Comparison of ENCODE assay signal across 24 mouse cellular contexts in the genomic region with DNA sequence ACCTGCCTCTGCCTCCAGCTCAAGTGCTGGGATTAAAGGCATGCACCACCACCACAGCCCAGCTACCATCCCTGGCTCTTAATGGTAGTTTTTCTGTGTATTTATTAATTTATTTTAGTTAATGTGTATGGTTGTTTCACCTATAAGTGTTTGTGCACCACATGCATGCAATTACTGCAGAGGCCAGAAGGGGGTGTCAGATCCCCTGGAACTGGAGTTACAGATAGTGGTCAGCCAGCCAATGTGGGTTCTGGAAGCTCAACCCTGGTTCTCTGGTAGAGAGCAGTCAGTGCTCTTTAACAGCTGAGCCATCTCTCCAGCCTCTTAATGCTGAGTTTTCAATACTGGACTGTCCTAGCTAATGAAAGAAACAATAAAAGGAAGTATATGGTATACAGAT. TPM values are rescaled to one million over a fixed set of nuclear protein-coding genes. Genes with fewer than 3 reads are reported as not detected.
DNase-seq lines count a peak whose midpoint lies in the region; ATAC-seq and TF ChIP-seq lines count a peak whose summit lies in the region.
"Had no signal": no experiment of that assay in that cellular context is flagged by ENCODE, and none has a peak within 500 bp of the region (broad histone marks: within the 10 kb centered on the region; RNA-seq: fewer than 3 reads in every experiment).

No protein-coding gene starts in this region.

- TF ChIP-seq CTCF in gastrocnemius, adult 2 months (IDR thresholded peaks at IDR 0.05): peak; percentile 15; the same call in 1 of the 2 replicates
- TF ChIP-seq CTCF in lung, embryonic 14.5 days (IDR thresholded peaks at IDR 0.05; ENCODE audit: low read depth): peak; percentile 41
- no peak for TF ChIP-seq CTCF in lung, adult 2 months (IDR thresholded peaks at IDR 0.05; ENCODE audit: insufficient read depth, low read length)
- TF ChIP-seq CTCF in liver, postnatal 0 days (IDR thresholded peaks at IDR 0.05; ENCODE audit: low read depth): peak; percentile 53

- TF ChIP-seq EP300 in liver, postnatal 0 days (IDR thresholded peaks at IDR 0.05; ENCODE audit: low read depth): no peak

- H3K4me1 ChIP-seq in lung, embryonic 14.5 days (ENCODE audit: insufficient read depth): peaks cover 16% of the 10 kb centered on the region
- peaks cover 11% of the 10 kb centered on the region for H3K4me1 ChIP-seq in lung, adult 2 months (ENCODE audit: control insufficient read depth, insufficient read depth, low read length)
- peaks cover 12% of the 10 kb centered on the region for H3K4me1 ChIP-seq in liver, postnatal 0 days (ENCODE audit: insufficient read depth)
- H3K4me1 ChIP-seq in hindbrain, embryonic 13.5 days (replicated peaks): peaks cover 10% of the 10 kb centered on the region

- no peak for DNase-seq in gastrocnemius, adult 2 months
- DNase-seq in gastrocnemius, postnatal 25 days: no peak
- DNase-seq in lung, embryonic 14.5 days: no peak
- no peak for DNase-seq in lung, adult 2 months
- DNase-seq in ES-CJ7 (ENCODE audit: low read depth, low spot score): peak; percentile 76
- DNase-seq in liver, postnatal 0 days: no peak
- DNase-seq: cerebellum, adult 11-12 months; lung, postnatal 14 days; thymus, postnatal 25 days had no signal

- H3K36me3 ChIP-seq in lung, embryonic 14.5 days (ENCODE audit: insufficient read depth): no peaks in the 10 kb centered on the region
- no peaks in the 10 kb centered on the region for H3K36me3 ChIP-seq in liver, postnatal 0 days (replicated peaks; ENCODE audit: insufficient read depth, low read length)
- no peaks in the 10 kb centered on the region for H3K36me3 ChIP-seq in hindbrain, embryonic 13.5 days
- H3K36me3 ChIP-seq: embryonic facial prominence, embryonic 13.5 days; forebrain, embryonic 10.5 days had no signal

- intact Hi-C loops in gastrocnemius, adult 2 months (cut with DNase I): no loop called here

- H3K27ac ChIP-seq in gastrocnemius, adult 2 months: no peak overlapping the region
- no peak overlapping the region for H3K27ac ChIP-seq in lung, embryonic 14.5 days (ENCODE audit: low read depth)
- no peak overlapping the region for H3K27ac ChIP-seq in liver, postnatal 0 days (ENCODE audit: low read depth)
- no peak overlapping the region for H3K27ac ChIP-seq in hindbrain, embryonic 13.5 days
- H3K27ac ChIP-seq: embryonic facial prominence, embryonic 13.5 days; forebrain, embryonic 10.5 days had no signal

- no peaks in the 10 kb centered on the region for H3K27me3 ChIP-seq in lung, embryonic 14.5 days (ENCODE audit: insufficient read depth, low read length)
- no peaks in the 10 kb centered on the region for H3K27me3 ChIP-seq in liver, postnatal 0 days (ENCODE audit: insufficient read depth, low read length)
- no peaks in the 10 kb centered on the region for H3K27me3 ChIP-seq in hindbrain, embryonic 13.5 days
- H3K27me3 ChIP-seq: embryonic facial prominence, embryonic 13.5 days had no signal

- no peaks in the 10 kb centered on the region for H3K9me3 ChIP-seq in lung, embryonic 14.5 days (ENCODE audit: low read depth, low read length)
- no peaks in the 10 kb centered on the region for H3K9me3 ChIP-seq in liver, postnatal 0 days (ENCODE audit: low read length)
- H3K9me3 ChIP-seq in hindbrain, embryonic 13.5 days: no peaks in the 10 kb centered on the region
- H3K9me3 ChIP-seq: embryonic facial prominence, embryonic 13.5 days; forebrain, embryonic 10.5 days had no signal

- TF ChIP-seq POLR2A in lung, adult 2 months (IDR thresholded peaks at IDR 0.05; ENCODE audit: borderline replicate concordance, extremely low read depth, low read depth, low read length): no peak

- ATAC-seq in lung, embryonic 14.5 days (ENCODE audit: insufficient read depth): no peak
- ATAC-seq in liver, postnatal 0 days: no peak
- no peak for ATAC-seq in frontal cortex, adult (ENCODE audit: low TSS enrichment)
- ATAC-seq in hindbrain, embryonic 13.5 days (ENCODE audit: low FRiP score): no peak
- ATAC-seq: hindbrain, embryonic 16.5 days had no signal

- no peak overlapping the region for H3K4me2 ChIP-seq in lung, embryonic 14.5 days
- H3K4me2 ChIP-seq in liver, postnatal 0 days (ENCODE audit: low read depth, low read length): no peak overlapping the region
- H3K4me2 ChIP-seq in hindbrain, embryonic 13.5 days: no peak overlapping the region
- H3K4me2 ChIP-seq: embryonic facial prominence, embryonic 13.5 days had no signal

- no peak overlapping the region for H3K9ac ChIP-seq in lung, embryonic 14.5 days
- no peak overlapping the region for H3K9ac ChIP-seq in liver, postnatal 0 days (replicated peaks)
- no peak overlapping the region for H3K9ac ChIP-seq in hindbrain, embryonic 13.5 days
- H3K9ac ChIP-seq: embryonic facial prominence, embryonic 13.5 days had no signal

- H3K4me3 ChIP-seq in gastrocnemius, adult 2 months: no peak overlapping the region
- no peak overlapping the region for H3K4me3 ChIP-seq in lung, embryonic 14.5 days (ENCODE audit: low read depth, low read length)
- H3K4me3 ChIP-seq in lung, adult 2 months (replicated peaks; ENCODE audit: extremely low read depth, low read depth, low read length): no peak overlapping the region
- no peak overlapping the region for H3K4me3 ChIP-seq in liver, postnatal 0 days (ENCODE audit: low read depth, low read length)
- H3K4me3 ChIP-seq in hindbrain, embryonic 13.5 days: no peak overlapping the region
- H3K4me3 ChIP-seq: embryonic facial prominence, embryonic 13.5 days; forebrain, embryonic 10.5 days; myocyte had no signal

RNA-seq across cellular contexts. Expression of a gene that starts 24.5 kb away (rescaled TPM):
- 10 to 100 TPM; 14.7 to 15.1 TPM for total RNA-seq in gastrocnemius, adult 2 months (2021)
- 10 to 100 TPM; 10.2 to 10.9 TPM for total RNA-seq in gastrocnemius, postnatal 25 days (2021)
- 13.7 and 14.7 TPM in 2 replicates for polyA plus RNA-seq in lung, embryonic 14.5 days (2014; fragmentation: Nextera tagmentation; extraction: Ambion mirVana)
- polyA plus RNA-seq in lung, adult 2 months (2012; rRNA removed): 9.5 and 13.5 TPM in 2 replicates
- 6.9 and 7.3 TPM in 2 replicates for polyA plus RNA-seq in liver, postnatal 0 days (2015; fragmentation: Nextera tagmentation; extraction: Ambion mirVana)
- polyA plus RNA-seq in hindbrain, embryonic 13.5 days (2015; fragmentation: Nextera tagmentation; extraction: Ambion mirVana): 28.3 and 28.8 TPM in 2 replicates

RNA-seq across cellular contexts. Expression of a gene that starts 29.6 kb away (rescaled TPM):
- 10 to 100 TPM; 33.2 to 36.3 TPM for total RNA-seq in gastrocnemius, adult 2 months (2021)
- total RNA-seq in gastrocnemius, postnatal 25 days (2021): 10 to 100 TPM; 26.7 to 29.0 TPM
- 115 and 117 TPM in 2 replicates for polyA plus RNA-seq in lung, embryonic 14.5 days (2014; fragmentation: Nextera tagmentation; extraction: Ambion mirVana)
- 68.7 and 97.9 TPM in 2 replicates for polyA plus RNA-seq in lung, adult 2 months (2012; rRNA removed)
- polyA plus RNA-seq in liver, postnatal 0 days (2015; fragmentation: Nextera tagmentation; extraction: Ambion mirVana): 19.7 and 23.6 TPM in 2 replicates
- 102 TPM in 2 replicates for polyA plus RNA-seq in hindbrain, embryonic 13.5 days (2015; fragmentation: Nextera tagmentation; extraction: Ambion mirVana)

RNA-seq across cellular contexts. Expression of a gene that starts 55.4 kb away (rescaled TPM):
- total RNA-seq in gastrocnemius, adult 2 months (2021): not detected
- not detected for total RNA-seq in gastrocnemius, postnatal 25 days (2021)
- polyA plus RNA-seq in lung, embryonic 14.5 days (2014; fragmentation: Nextera tagmentation; extraction: Ambion mirVana): 1.1 and 2.9 TPM in 2 replicates
- 0.65 and 0.99 TPM in 2 replicates for polyA plus RNA-seq in lung, adult 2 months (2012; rRNA removed)
- 0.92 and 1.5 TPM in 2 replicates for polyA plus RNA-seq in liver, postnatal 0 days (2015; fragmentation: Nextera tagmentation; extraction: Ambion mirVana)
- polyA plus RNA-seq in hindbrain, embryonic 13.5 days (2015; fragmentation: Nextera tagmentation; extraction: Ambion mirVana): not detected in 2 replicates
- total RNA-seq: adrenal gland, adult 18-20 months; common myeloid progenitor, adult 5-6 weeks; gastrocnemius, adult 18-20 months; heart, adult 8-10 months; left cerebral cortex, postnatal 10 days had no signal
- polyA plus RNA-seq: brain, embryonic 14.5 days; C2C12; embryonic facial prominence, embryonic 13.5 days; forebrain, embryonic 10.5 days; heart, postnatal 0 days; hindbrain, embryonic 16.5 days; limb, embryonic 14.5 days; myocyte had no signal
